In the genomic region with DNA sequence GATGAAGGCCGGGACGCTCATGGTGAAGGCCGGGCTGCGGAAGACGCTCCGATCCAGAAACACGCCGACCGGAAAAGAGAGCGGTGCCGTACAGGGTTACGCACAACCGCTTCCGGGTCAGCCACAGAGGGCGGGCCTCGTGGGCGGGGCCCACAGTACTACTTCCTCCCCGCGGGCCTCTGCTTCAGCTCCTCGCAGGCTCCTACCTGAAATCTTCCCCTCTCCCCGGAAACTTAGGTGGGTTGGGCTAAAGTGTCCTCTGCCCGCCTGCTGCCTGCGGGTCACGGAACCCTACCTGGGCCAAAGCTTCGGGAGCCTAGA, we compare ENCODE assay signal across 8 mouse cellular contexts. TPM values are rescaled to one million over a fixed set of nuclear protein-coding genes. Genes with fewer than 3 reads are reported as not detected.
DNase-seq lines count a peak whose midpoint lies in the region; ATAC-seq lines count a peak whose summit lies in the region.

TSS of gene Eif3m (minus strand) at position 114 of the 321 bp plus-strand sequence.

- peak; percentile 93 for ATAC-seq in inflammation-experienced regulatory T-cells, adult 6 months
- peak; percentile 92 for ATAC-seq in megakaryocyte-erythroid progenitor cell, adult 5-6 weeks (replicated peaks; ENCODE audit: low FRiP score, low TSS enrichment, poor library complexity, severe bottlenecking)

- intact Hi-C loops in gastrocnemius, postnatal 14 days (cut with DNase I; ENCODE audit: low total_unique reads), result no loop called here
- intact Hi-C loops in left cerebral cortex, postnatal 10 days (cut with DNase I), result no loop called here

- peak; percentile 95 to 98 for DNase-seq in adrenal gland, adult (ENCODE audit: inconsistent age in 2 of 2, low spot score in 1 of 2)
- peak; percentile 95 for DNase-seq in embryo, embryonic 10.5 days (ENCODE audit: low spot score)
- peak; percentile 94 for DNase-seq in gastrocnemius, postnatal 14 days
- DNase-seq in left cerebral cortex, postnatal 10 days (ENCODE audit: extremely low spot score in 1 of 2, low spot score in 2 of 2), result peak; percentile 91 to 96
- DNase-seq in right cerebral cortex, postnatal 25 days, result peak; percentile 95
- peak; percentile 90 to 93 for DNase-seq in urinary bladder, postnatal 4 days (ENCODE audit: low spot score in 2 of 2)

RNA-seq across cellular contexts. Expression of gene Eif3m, which starts in this region (rescaled TPM):
- total RNA-seq in gastrocnemius, postnatal 14 days (2021), result 100 to 1,000 TPM; 100 to 102 TPM
- polyA plus RNA-seq in inflammation-experienced regulatory T-cells, adult 6 months (2017; shearing (Covaris generic)), result 100 to 1,000 TPM; 375 to 422 (median 377) TPM
- 10 to 100 TPM; 99.6 to 99.8 TPM for total RNA-seq in left cerebral cortex, postnatal 10 days (2021)
- 374 and 410 TPM in 2 replicates for total RNA-seq in megakaryocyte-erythroid progenitor cell, adult 5-6 weeks (2014; fragmentation: Nextera tagmentation)
- 379 and 415 TPM in 2 replicates for total RNA-seq in megakaryocyte-erythroid progenitor cell, adult 5-6 weeks (2017)

Comparison
In these comparisons a context has a peak if more than half of its experiments do, and no peak if none do; other contexts are left out.
1. Peak in every context shown above with its lines: DNase-seq and ATAC-seq.